In genomic region chr9:118611111-118611541, GRCm38 (mm10) we compare ENCODE assay signal across 8 mouse cellular contexts. TPM values are rescaled to one million over a fixed set of nuclear protein-coding genes. Genes with fewer than 3 reads are reported as not detected.
DNase-seq lines count a peak whose midpoint lies in the region; ATAC-seq and TF ChIP-seq lines count a peak whose summit lies in the region.

No protein-coding gene starts in this region.

- peaks cover 9% of the 10 kb centered on the region; the same call in 1 of the 2 replicates for H3K4me1 ChIP-seq in lung, embryonic 14.5 days (ENCODE audit: insufficient read depth)

- intact Hi-C loops in gastrocnemius, postnatal 36 days (cut with DNase I), result no loop called here

- no peaks in the 10 kb centered on the region for H3K27me3 ChIP-seq in lung, embryonic 14.5 days (ENCODE audit: insufficient read depth, low read length)

- ATAC-seq in lung, embryonic 14.5 days (ENCODE audit: insufficient read depth), result no peak
- ATAC-seq in activated CD4-positive, CD25-positive, alpha-beta regulatory T cell, adult 4 months, result no peak

- H3K9me3 ChIP-seq in lung, embryonic 14.5 days (ENCODE audit: low read depth, low read length), result no peaks in the 10 kb centered on the region

- no peak for TF ChIP-seq CTCF in layer of hippocampus, adult 2 months (conservative IDR thresholded peaks at IDR 0.05)
- no peak for TF ChIP-seq CTCF in lung, embryonic 14.5 days (IDR thresholded peaks at IDR 0.05; ENCODE audit: low read depth)

- H3K36me3 ChIP-seq in lung, embryonic 14.5 days (ENCODE audit: insufficient read depth), result no peaks in the 10 kb centered on the region

- peak overlapping the region; percentile 43 for H3K4me2 ChIP-seq in lung, embryonic 14.5 days

- 26% methylated on average over 14 of the region's 14 CpGs for WGBS in lung, embryonic 14.5 days

- H3K9ac ChIP-seq in lung, embryonic 14.5 days, result no peak overlapping the region

- peak overlapping the region; percentile 45 for H3K4me3 ChIP-seq in layer of hippocampus, adult 2 months
- no peak overlapping the region for H3K4me3 ChIP-seq in lung, embryonic 14.5 days (ENCODE audit: low read depth, low read length)

- peak overlapping the region; percentile 12; the same call in 1 of the 2 replicates for H3K27ac ChIP-seq in layer of hippocampus, adult 2 months
- no peak overlapping the region for H3K27ac ChIP-seq in lung, embryonic 14.5 days (ENCODE audit: low read depth)

- peak in 1 of 2 experiments; percentile 14 for DNase-seq in layer of hippocampus, adult 2 months (ENCODE audit: low spot score in 2 of 2)
- no peak for DNase-seq in layer of hippocampus, adult 9-10 months (ENCODE audit: low spot score)
- DNase-seq in gastrocnemius, postnatal 36 days, result peak; percentile 58
- peak; percentile 47 to 51 for DNase-seq in kidney, adult 8-10 months
- peak; percentile 65 for DNase-seq in lung, embryonic 14.5 days
- DNase-seq in right cerebral cortex, postnatal 4 days, result peak; percentile 49
- DNase-seq in urinary bladder, adult 18-20 months (ENCODE audit: low spot score in 2 of 2), result no peak

RNA-seq across cellular contexts. Expression of gene Itga9, which starts 4.6 kb away (rescaled TPM):
- total RNA-seq in layer of hippocampus, adult 2 months (2021), result 1 to 10 TPM; 3.6 to 4.7 TPM
- 1 to 10 TPM; 5.8 TPM for total RNA-seq in gastrocnemius, postnatal 36 days (2021)
- polyA plus RNA-seq in lung, embryonic 14.5 days (2014; fragmentation: Nextera tagmentation; extraction: Ambion mirVana), result 28.7 and 30.0 TPM in 2 replicates
- polyA plus RNA-seq in activated CD4-positive, CD25-positive, alpha-beta regulatory T cell, adult 4 months (2017; shearing (Covaris generic)), result under 1 TPM in 1 of 2 experiments, not detected in 1; 0.54 TPM

Comparison
In these comparisons a context has a peak if more than half of its experiments do, and no peak if none do; other contexts are left out.
1. DNase-seq: peak in gastrocnemius, postnatal 36 days (2 of 2), kidney, adult 8-10 months (2 of 2), lung, embryonic 14.5 days (single experiment) and right cerebral cortex, postnatal 4 days (single experiment); none in layer of hippocampus, adult 9-10 months (single experiment) and urinary bladder, adult 18-20 months (0 of 2).